In the genomic region with DNA sequence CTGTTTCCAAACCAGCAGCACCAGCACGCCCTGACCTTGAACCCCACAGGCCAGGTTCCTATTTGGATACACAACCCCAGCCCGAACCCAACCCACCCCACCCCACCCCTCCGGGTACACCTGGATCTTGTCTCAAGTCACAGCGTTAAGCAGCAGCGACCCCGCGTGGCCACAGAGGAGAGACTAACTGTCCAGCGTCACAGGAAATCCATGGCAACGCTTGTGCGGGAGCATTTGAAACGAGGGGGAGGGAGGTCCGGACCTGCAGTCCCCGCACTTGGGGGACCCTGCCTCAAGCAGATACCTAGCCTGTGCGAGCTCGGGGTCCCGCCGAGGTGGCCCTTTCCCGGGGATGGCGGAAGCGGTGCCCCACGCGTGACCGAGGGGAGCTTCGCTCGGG, we compare ENCODE assay signal across 8 mouse cellular contexts. TPM values are rescaled to one million over a fixed set of nuclear protein-coding genes. Genes with fewer than 3 reads are reported as not detected.
A peak's percentile ranks its signal among the peaks of the same experiment; 100 is the strongest.
DNase-seq lines count a peak whose midpoint lies in the region; ATAC-seq and TF ChIP-seq lines count a peak whose summit lies in the region.

No protein-coding gene starts in this region.

- H3K9me3 ChIP-seq in heart, embryonic 13.5 days = no peaks in the 10 kb centered on the region
- no peaks in the 10 kb centered on the region for H3K9me3 ChIP-seq in kidney, postnatal 0 days (replicated peaks; ENCODE audit: low read length)
- H3K9me3 ChIP-seq in liver, embryonic 13.5 days (replicated peaks) = no peaks in the 10 kb centered on the region
- no peaks in the 10 kb centered on the region for H3K9me3 ChIP-seq in stomach, embryonic 14.5 days (ENCODE audit: control insufficient read depth, low read depth, low read length)

- H3K27ac ChIP-seq in bone marrow macrophage, adult 2 months (ENCODE audit: insufficient read depth, low read depth, low read length) = no peak overlapping the region
- H3K27ac ChIP-seq in embryonic fibroblast, embryonic 13.5 days (ENCODE audit: insufficient read depth, low read length) = no peak overlapping the region
- H3K27ac ChIP-seq in heart, embryonic 13.5 days (replicated peaks) = no peak overlapping the region
- peak overlapping the region; percentile 54; the same call in 1 of the 2 replicates for H3K27ac ChIP-seq in kidney, postnatal 0 days
- no peak overlapping the region for H3K27ac ChIP-seq in liver, embryonic 13.5 days
- H3K27ac ChIP-seq in stomach, embryonic 14.5 days (ENCODE audit: low read length) = no peak overlapping the region

- peak; percentile 83 for TF ChIP-seq CTCF in bone marrow macrophage, adult 2 months (IDR thresholded peaks at IDR 0.05; ENCODE audit: low read depth, low read length)
- TF ChIP-seq CTCF in embryonic fibroblast, embryonic 13.5 days (IDR thresholded peaks at IDR 0.05; ENCODE audit: borderline replicate concordance, insufficient read depth, low read length) = peak; percentile 95
- peak; percentile 84 for TF ChIP-seq CTCF in kidney, postnatal 0 days (IDR thresholded peaks at IDR 0.05; ENCODE audit: low read depth)

- peak overlapping the region; percentile 100 for H3K4me2 ChIP-seq in heart, embryonic 13.5 days
- peak overlapping the region; percentile 100 for H3K4me2 ChIP-seq in kidney, postnatal 0 days (ENCODE audit: low read length)
- H3K4me2 ChIP-seq in liver, embryonic 13.5 days = peak overlapping the region; percentile 92
- H3K4me2 ChIP-seq in stomach, embryonic 14.5 days (replicated peaks; ENCODE audit: low read depth, low read length) = peak overlapping the region; percentile 100

- no peaks in the 10 kb centered on the region for H3K4me1 ChIP-seq in bone marrow macrophage, adult 2 months (ENCODE audit: control insufficient read depth, insufficient read depth, low read length)
- no peaks in the 10 kb centered on the region for H3K4me1 ChIP-seq in embryonic fibroblast, embryonic 13.5 days (ENCODE audit: control insufficient read depth, insufficient read depth, low read length)
- H3K4me1 ChIP-seq in heart, embryonic 13.5 days = peaks cover 12% of the 10 kb centered on the region; the same call in 1 of the 2 replicates
- H3K4me1 ChIP-seq in kidney, postnatal 0 days (replicated peaks; ENCODE audit: insufficient read depth, low read length) = peaks cover 3% of the 10 kb centered on the region; the same call in 1 of the 2 replicates
- peaks cover 26% of the 10 kb centered on the region for H3K4me1 ChIP-seq in liver, embryonic 13.5 days (replicated peaks)
- H3K4me1 ChIP-seq in stomach, embryonic 14.5 days (ENCODE audit: control insufficient read depth, insufficient read depth, low read length) = peaks cover 12% of the 10 kb centered on the region; the same call in 1 of the 2 replicates

- under 1% methylated on average over 25 of the region's 25 CpGs for WGBS in heart, embryonic 13.5 days
- under 1% methylated on average over 25 of the region's 25 CpGs for WGBS in kidney, postnatal 0 days
- under 1% methylated on average over 25 of the region's 25 CpGs for WGBS in liver, embryonic 13.5 days (ENCODE audit: insufficient replicate concordance)
- WGBS in stomach, embryonic 14.5 days = 1% methylated on average over 25 of the region's 25 CpGs

- H3K27me3 ChIP-seq in heart, embryonic 13.5 days (replicated peaks) = peaks cover 43% of the 10 kb centered on the region
- H3K27me3 ChIP-seq in kidney, postnatal 0 days (ENCODE audit: insufficient read depth, low read length) = no peaks in the 10 kb centered on the region
- peaks cover 16% of the 10 kb centered on the region for H3K27me3 ChIP-seq in liver, embryonic 13.5 days
- no peaks in the 10 kb centered on the region for H3K27me3 ChIP-seq in stomach, embryonic 14.5 days (ENCODE audit: control insufficient read depth, insufficient read depth, low read length)

- DNase-seq in CD4-positive helper T cell, adult 2 months (ENCODE audit: low read depth, low spot score) = peak; percentile 86
- DNase-seq in kidney, postnatal 0 days (ENCODE audit: low spot score) = peak; percentile 92
- DNase-seq in liver, embryonic 13.5 days = peak; percentile 57
- DNase-seq in natural killer cell, adult 2 months (ENCODE audit: low spot score in 2 of 2) = peak; percentile 73 to 83

- no peak for TF ChIP-seq POLR2A in bone marrow macrophage, adult 2 months (IDR thresholded peaks at IDR 0.05; ENCODE audit: borderline replicate concordance, low read depth, low read length)
- TF ChIP-seq POLR2A in embryonic fibroblast, embryonic 13.5 days (IDR thresholded peaks at IDR 0.05; ENCODE audit: low read depth, low read length) = no peak

- H3K4me3 ChIP-seq in bone marrow macrophage, adult 2 months (ENCODE audit: insufficient read depth, low read length) = peak overlapping the region; percentile 63
- peak overlapping the region; percentile 61 for H3K4me3 ChIP-seq in embryonic fibroblast, embryonic 13.5 days (ENCODE audit: insufficient read depth, low read length)
- peak overlapping the region; percentile 72 for H3K4me3 ChIP-seq in heart, embryonic 13.5 days
- H3K4me3 ChIP-seq in kidney, postnatal 0 days (replicated peaks; ENCODE audit: low read depth, low read length) = peak overlapping the region; percentile 64
- peak overlapping the region; percentile 65 for H3K4me3 ChIP-seq in liver, embryonic 13.5 days (replicated peaks)
- peak overlapping the region; percentile 59 for H3K4me3 ChIP-seq in stomach, embryonic 14.5 days (ENCODE audit: low read depth, low read length)

- H3K9ac ChIP-seq in heart, embryonic 13.5 days = peak overlapping the region; percentile 80
- peak overlapping the region; percentile 65 for H3K9ac ChIP-seq in kidney, postnatal 0 days (ENCODE audit: low read depth, low read length)
- peak overlapping the region; percentile 65 for H3K9ac ChIP-seq in liver, embryonic 13.5 days
- H3K9ac ChIP-seq in stomach, embryonic 14.5 days (replicated peaks; ENCODE audit: low read depth, low read length) = peak overlapping the region; percentile 55

- peak; percentile 45; the same call in 1 of the 2 replicates for ATAC-seq in heart, embryonic 13.5 days (ENCODE audit: extremely low read depth, insufficient number of reproducible peaks, low FRiP score, low TSS enrichment)
- peak; percentile 23 for ATAC-seq in kidney, postnatal 0 days (replicated peaks; ENCODE audit: low FRiP score, low read depth)
- peak; percentile 41; the same call in 1 of the 2 replicates for ATAC-seq in liver, embryonic 13.5 days (ENCODE audit: low read depth)
- peak; percentile 33; the same call in 1 of the 2 replicates for ATAC-seq in stomach, embryonic 14.5 days (ENCODE audit: insufficient number of reproducible peaks, insufficient read depth, low FRiP score, low read depth)

- no peaks in the 10 kb centered on the region for H3K36me3 ChIP-seq in heart, embryonic 13.5 days
- H3K36me3 ChIP-seq in kidney, postnatal 0 days (ENCODE audit: insufficient read depth, low read length) = no peaks in the 10 kb centered on the region
- no peaks in the 10 kb centered on the region for H3K36me3 ChIP-seq in liver, embryonic 13.5 days
- H3K36me3 ChIP-seq in stomach, embryonic 14.5 days (ENCODE audit: control insufficient read depth, insufficient read depth, low read length) = no peaks in the 10 kb centered on the region

RNA-seq across cellular contexts. Expression of a gene that starts 0.8 kb away (rescaled TPM):
- polyA plus RNA-seq in bone marrow macrophage, adult 2 months (2012; ENCODE audit: insufficient read depth, insufficient read length, missing spikeins) = not detected in 2 replicates
- polyA plus RNA-seq in embryonic fibroblast, embryonic 13.5 days (2011; ENCODE audit: insufficient read length, low read depth, missing spikeins) = not detected in 2 replicates
- 0.49 and 0.55 TPM in 2 replicates for polyA plus RNA-seq in heart, embryonic 13.5 days (2015; fragmentation: Nextera tagmentation; extraction: Ambion mirVana)
- polyA plus RNA-seq in kidney, postnatal 0 days (2015; fragmentation: Nextera tagmentation; extraction: Ambion mirVana) = 5.8 TPM in 2 replicates
- 0.15 and 0.22 TPM in 2 replicates for polyA plus RNA-seq in liver, embryonic 13.5 days (2015; fragmentation: Nextera tagmentation; extraction: Ambion mirVana)
- polyA plus RNA-seq in stomach, embryonic 14.5 days (2014; fragmentation: Nextera tagmentation; extraction: Ambion mirVana) = 2.3 and 2.9 TPM in 2 replicates
